ENCODE assay signal across 8 mouse cellular contexts in genomic region chr19:45018351-45018831, GRCm38 (mm10). TPM values are rescaled to one million over a fixed set of nuclear protein-coding genes. Genes with fewer than 3 reads are reported as not detected.
DNase-seq lines count a peak whose midpoint lies in the region; ATAC-seq and TF ChIP-seq lines count a peak whose summit lies in the region.

No protein-coding gene starts in this region.

- WGBS in lung, adult 2 months = 10% methylated on average over 13 of the region's 13 CpGs
- 0% methylated on average over 13 of the region's 13 CpGs for WGBS in embryonic facial prominence, embryonic 12.5 days
- WGBS in hindbrain, embryonic 13.5 days = 0% methylated on average over 13 of the region's 13 CpGs
- 8% methylated on average over 13 of the region's 13 CpGs for WGBS in liver, embryonic 15.5 days (ENCODE audit: insufficient replicate concordance)
- WGBS in small intestine, adult 2 months = 7% methylated on average over 13 of the region's 13 CpGs

- peaks cover 13% of the 10 kb centered on the region for H3K4me1 ChIP-seq in lung, adult 2 months (ENCODE audit: control insufficient read depth, insufficient read depth, low read length)
- H3K4me1 ChIP-seq in embryonic facial prominence, embryonic 12.5 days = peaks cover 57% of the 10 kb centered on the region
- H3K4me1 ChIP-seq in hindbrain, embryonic 13.5 days (replicated peaks) = peaks cover 67% of the 10 kb centered on the region
- H3K4me1 ChIP-seq in liver, embryonic 15.5 days (replicated peaks) = peaks cover 62% of the 10 kb centered on the region
- peaks cover 20% of the 10 kb centered on the region for H3K4me1 ChIP-seq in small intestine, adult 2 months (ENCODE audit: control insufficient read depth, insufficient read depth, insufficient read length, low read length)

- peak overlapping the region; percentile 99 for H3K27ac ChIP-seq in embryonic facial prominence, embryonic 12.5 days
- H3K27ac ChIP-seq in hindbrain, embryonic 13.5 days = peak overlapping the region; percentile 96
- H3K27ac ChIP-seq in liver, embryonic 15.5 days (replicated peaks) = peak overlapping the region; percentile 70
- peak overlapping the region; percentile 76 for H3K27ac ChIP-seq in small intestine, adult 2 months (ENCODE audit: insufficient read depth, low read depth, low read length)

- no peaks in the 10 kb centered on the region for H3K27me3 ChIP-seq in embryonic facial prominence, embryonic 12.5 days
- 0 out of 2 replicates have a peak, but pooled peaks cover 2% of the 10 kb centered on the region for H3K27me3 ChIP-seq in hindbrain, embryonic 13.5 days
- peaks cover 33% of the 10 kb centered on the region for H3K27me3 ChIP-seq in liver, embryonic 15.5 days
- H3K27me3 ChIP-seq in small intestine, adult 2 months (ENCODE audit: control insufficient read depth, insufficient read depth, low read length) = no peaks in the 10 kb centered on the region

- peak overlapping the region; percentile 90 for H3K9ac ChIP-seq in embryonic facial prominence, embryonic 12.5 days
- H3K9ac ChIP-seq in hindbrain, embryonic 13.5 days = peak overlapping the region; percentile 87
- H3K9ac ChIP-seq in liver, embryonic 15.5 days = peak overlapping the region; percentile 47

- DNase-seq in lung, adult 2 months = no peak
- no peak for DNase-seq in lung, postnatal 25 days (ENCODE audit: low spot score)
- no peak for DNase-seq in c-Kit-positive CD71-positive TER-119-positive erythroid progenitor cells, embryonic 14.5 days (ENCODE audit: low spot score)
- DNase-seq in adrenal gland, postnatal 25 days = no peak

- TF ChIP-seq CTCF in lung, adult 2 months (IDR thresholded peaks at IDR 0.05; ENCODE audit: insufficient read depth, low read length) = no peak
- no peak for TF ChIP-seq CTCF in small intestine, adult 2 months (IDR thresholded peaks at IDR 0.05; ENCODE audit: extremely low read depth, insufficient read length, insufficient replicate concordance, low read depth, low read length)

- peak overlapping the region; percentile 89 for H3K4me3 ChIP-seq in lung, adult 2 months (replicated peaks; ENCODE audit: extremely low read depth, low read depth, low read length)
- H3K4me3 ChIP-seq in embryonic facial prominence, embryonic 12.5 days = peak overlapping the region; percentile 74
- peak overlapping the region; percentile 65 for H3K4me3 ChIP-seq in hindbrain, embryonic 13.5 days
- peak overlapping the region; percentile 63 for H3K4me3 ChIP-seq in liver, embryonic 15.5 days (replicated peaks)
- peak overlapping the region; percentile 68 for H3K4me3 ChIP-seq in small intestine, adult 2 months (ENCODE audit: low read depth, low read length)

- ATAC-seq in embryonic facial prominence, embryonic 12.5 days (ENCODE audit: insufficient number of reproducible peaks, insufficient read depth, low FRiP score, low TSS enrichment) = no peak
- peak; percentile 14 for ATAC-seq in hindbrain, embryonic 13.5 days (ENCODE audit: low FRiP score)
- no peak for ATAC-seq in liver, embryonic 15.5 days (ENCODE audit: insufficient read depth)

- H3K4me2 ChIP-seq in embryonic facial prominence, embryonic 12.5 days (replicated peaks) = peak overlapping the region; percentile 96
- H3K4me2 ChIP-seq in hindbrain, embryonic 13.5 days = peak overlapping the region; percentile 90
- peak overlapping the region; percentile 94 for H3K4me2 ChIP-seq in liver, embryonic 15.5 days

- peaks cover 18% of the 10 kb centered on the region for H3K36me3 ChIP-seq in embryonic facial prominence, embryonic 12.5 days
- H3K36me3 ChIP-seq in hindbrain, embryonic 13.5 days = peaks cover 10% of the 10 kb centered on the region
- H3K36me3 ChIP-seq in liver, embryonic 15.5 days (replicated peaks) = no peaks in the 10 kb centered on the region
- H3K36me3 ChIP-seq in small intestine, adult 2 months (ENCODE audit: control insufficient read depth, insufficient read depth, low read length) = peaks cover 7% of the 10 kb centered on the region; the same call in 1 of the 2 replicates

- H3K9me3 ChIP-seq in embryonic facial prominence, embryonic 12.5 days = no peaks in the 10 kb centered on the region
- H3K9me3 ChIP-seq in hindbrain, embryonic 13.5 days = no peaks in the 10 kb centered on the region
- H3K9me3 ChIP-seq in liver, embryonic 15.5 days (replicated peaks) = no peaks in the 10 kb centered on the region

- no peak for TF ChIP-seq POLR2A in lung, adult 2 months (IDR thresholded peaks at IDR 0.05; ENCODE audit: borderline replicate concordance, extremely low read depth, low read depth, low read length)
- TF ChIP-seq POLR2A in small intestine, adult 2 months (IDR thresholded peaks at IDR 0.05; ENCODE audit: low read depth, low read length) = no peak

RNA-seq across cellular contexts. Expression of gene Lzts2, which starts 4.2 kb away (rescaled TPM):
- polyA plus RNA-seq in lung, adult 2 months (2012; rRNA removed) = 143 TPM in 2 replicates
- polyA plus RNA-seq in embryonic facial prominence, embryonic 12.5 days (2016; fragmentation: Nextera tagmentation; extraction: Ambion mirVana) = 107 and 112 TPM in 2 replicates
- polyA plus RNA-seq in hindbrain, embryonic 13.5 days (2015; fragmentation: Nextera tagmentation; extraction: Ambion mirVana) = 23.4 and 24.1 TPM in 2 replicates
- 6.8 and 7.7 TPM in 2 replicates for polyA plus RNA-seq in liver, embryonic 15.5 days (2015; fragmentation: Nextera tagmentation; extraction: Ambion mirVana)
- 40.3 and 50.4 TPM in 2 replicates for polyA plus RNA-seq in small intestine, adult 2 months (2012; rRNA removed)
- 83.2 and 101 TPM in 2 replicates for total RNA-seq in adrenal gland, postnatal 25 days (2021)

RNA-seq across cellular contexts. Expression of gene Mrpl43, which starts 12.1 kb away (rescaled TPM):
- polyA plus RNA-seq in lung, adult 2 months (2012; rRNA removed) = 50.1 and 78.0 TPM in 2 replicates
- polyA plus RNA-seq in embryonic facial prominence, embryonic 12.5 days (2016; fragmentation: Nextera tagmentation; extraction: Ambion mirVana) = 74.5 and 75.8 TPM in 2 replicates
- 91.6 and 93.6 TPM in 2 replicates for polyA plus RNA-seq in hindbrain, embryonic 13.5 days (2015; fragmentation: Nextera tagmentation; extraction: Ambion mirVana)
- 27.4 and 28.8 TPM in 2 replicates for polyA plus RNA-seq in liver, embryonic 15.5 days (2015; fragmentation: Nextera tagmentation; extraction: Ambion mirVana)
- polyA plus RNA-seq in small intestine, adult 2 months (2012; rRNA removed) = 71.9 and 126 TPM in 2 replicates
- 47.9 and 53.7 TPM in 2 replicates for total RNA-seq in adrenal gland, postnatal 25 days (2021)

RNA-seq across cellular contexts. Expression of gene Twnk, which starts 12.9 kb away (rescaled TPM):
- 4.2 and 7.2 TPM in 2 replicates for polyA plus RNA-seq in lung, adult 2 months (2012; rRNA removed)
- 28.6 and 29.1 TPM in 2 replicates for polyA plus RNA-seq in embryonic facial prominence, embryonic 12.5 days (2016; fragmentation: Nextera tagmentation; extraction: Ambion mirVana)
- 16.0 and 17.0 TPM in 2 replicates for polyA plus RNA-seq in hindbrain, embryonic 13.5 days (2015; fragmentation: Nextera tagmentation; extraction: Ambion mirVana)
- 10.4 and 13.4 TPM in 2 replicates for polyA plus RNA-seq in liver, embryonic 15.5 days (2015; fragmentation: Nextera tagmentation; extraction: Ambion mirVana)
- polyA plus RNA-seq in small intestine, adult 2 months (2012; rRNA removed) = 4.1 and 5.9 TPM in 2 replicates
- 36.7 and 39.3 TPM in 2 replicates for total RNA-seq in adrenal gland, postnatal 25 days (2021)

RNA-seq across cellular contexts. Expression of gene Pdzd7, which starts 27.1 kb away (rescaled TPM):
- polyA plus RNA-seq in lung, adult 2 months (2012; rRNA removed) = 0.64 and 1.2 TPM in 2 replicates
- polyA plus RNA-seq in embryonic facial prominence, embryonic 12.5 days (2016; fragmentation: Nextera tagmentation; extraction: Ambion mirVana) = 0.29 and 0.52 TPM in 2 replicates
- 1.4 and 1.5 TPM in 2 replicates for polyA plus RNA-seq in hindbrain, embryonic 13.5 days (2015; fragmentation: Nextera tagmentation; extraction: Ambion mirVana)
- polyA plus RNA-seq in liver, embryonic 15.5 days (2015; fragmentation: Nextera tagmentation; extraction: Ambion mirVana) = not detected in 2 replicates
- polyA plus RNA-seq in small intestine, adult 2 months (2012; rRNA removed) = 0.29 and 1.2 TPM in 2 replicates
- total RNA-seq in adrenal gland, postnatal 25 days (2021) = 0.52 TPM in 1 of 2 replicates, not detected in the other

RNA-seq across cellular contexts. Expression of gene Sfxn3, which starts 28.9 kb away (rescaled TPM):
- 61.8 and 84.2 TPM in 2 replicates for polyA plus RNA-seq in lung, adult 2 months (2012; rRNA removed)
- 24.3 and 25.1 TPM in 2 replicates for polyA plus RNA-seq in embryonic facial prominence, embryonic 12.5 days (2016; fragmentation: Nextera tagmentation; extraction: Ambion mirVana)
- 63.1 and 65.4 TPM in 2 replicates for polyA plus RNA-seq in hindbrain, embryonic 13.5 days (2015; fragmentation: Nextera tagmentation; extraction: Ambion mirVana)
- polyA plus RNA-seq in liver, embryonic 15.5 days (2015; fragmentation: Nextera tagmentation; extraction: Ambion mirVana) = 2.9 and 3.1 TPM in 2 replicates
- 8.8 and 9.5 TPM in 2 replicates for polyA plus RNA-seq in small intestine, adult 2 months (2012; rRNA removed)
- 49.3 and 65.0 TPM in 2 replicates for total RNA-seq in adrenal gland, postnatal 25 days (2021)
